Mouse (Mus musculus) ES-Bruce4 (cell line): ENCODE results near the gene Crocc2.

ENCODE experiments used
- CTCF ChIP-seq: IDR thresholded peaks from one replicate; pipeline ENCODE4 v1.8.1; 2011; ENCODE audit warnings: low read depth, low read length
- EP300 ChIP-seq: IDR thresholded peaks from 2 replicates; pipeline ENCODE4 v1.6.1; 2011; ENCODE audit warnings: low read depth, low read length; ENCODE audit not compliant: insufficient read depth
- POLR2A ChIP-seq: IDR thresholded peaks from one replicate; pipeline ENCODE4 v1.8.1; 2011; ENCODE audit warnings: low read length; ENCODE audit not compliant: insufficient read depth

GRCm38 (mm10) chr1:93206277-93206970 is 37.9 kb downstream of the Crocc2 start:
- no peak for TF ChIP-seq POLR2A
- TF ChIP-seq EP300, result no peak
- TF ChIP-seq CTCF, result no peak
